Mouse (Mus musculus) heart, embryonic 10.5 days (tissue): ENCODE results near the gene Clca3a1. TPM values are rescaled to one million over a fixed set of nuclear protein-coding genes. Genes with fewer than 3 reads are reported as not detected.

Experiments
- DNase-seq: peaks from one replicate; pipeline ENCODE4 v3.0.0-alpha.2; 2017; ENCODE audit warnings: low spot score
- H3K27ac ChIP-seq: fragments of 300-500 bp; sonication (generic); 2 replicates; pipeline ENCODE4 v1.5.1; 2016; ENCODE audit warnings: mild to moderate bottlenecking
- H3K27me3 ChIP-seq: fragments of 300-500 bp; sonication (generic); 2 replicates; pipeline ENCODE4 v1.6.1; 2016; ENCODE audit warnings: mild to moderate bottlenecking; ENCODE audit not compliant: poor library complexity, insufficient read depth, severe bottlenecking
- H3K36me3 ChIP-seq: fragments of 300-500 bp; sonication (generic); 2 replicates; pipeline ENCODE4 v1.6.1; 2016; ENCODE audit warnings: mild to moderate bottlenecking, moderate library complexity
- H3K4me1 ChIP-seq: fragments of 300-500 bp; sonication (generic); 2 replicates; pipeline ENCODE4 v1.6.1; 2016; ENCODE audit warnings: mild to moderate bottlenecking
- H3K4me3 ChIP-seq: fragments of 300-500 bp; sonication (generic); 2 replicates; pipeline ENCODE4 v1.5.1; 2016; ENCODE audit warnings: mild to moderate bottlenecking, moderate library complexity
- H3K9me3 ChIP-seq: fragments of 300-500 bp; sonication (generic); 2 replicates; pipeline ENCODE4 v1.6.1; 2016; ENCODE audit warnings: mild to moderate bottlenecking, moderate library complexity
- WGBS: fragments of 180-500 bp; shearing (Covaris S2); methylation state at CpG from one replicate; pipeline ENCODE4 v1.1.7; 2016; 5-methylcytosine and 5-hydroxymethylcytosine counted together
- polyA plus RNA-seq: library from polyadenylated mRNA; unstranded; fragments of >200 nt; fragmentation: Nextera tagmentation; extraction: Ambion mirVana; gene quantifications from 2 replicates; pipeline ENCODE4 v1.2.1, GENCODE M21; 2016

Clca3a1 gene
- polyA plus RNA-seq, 1 experiment from 2014 or later: 4.1 TPM

DNA sequence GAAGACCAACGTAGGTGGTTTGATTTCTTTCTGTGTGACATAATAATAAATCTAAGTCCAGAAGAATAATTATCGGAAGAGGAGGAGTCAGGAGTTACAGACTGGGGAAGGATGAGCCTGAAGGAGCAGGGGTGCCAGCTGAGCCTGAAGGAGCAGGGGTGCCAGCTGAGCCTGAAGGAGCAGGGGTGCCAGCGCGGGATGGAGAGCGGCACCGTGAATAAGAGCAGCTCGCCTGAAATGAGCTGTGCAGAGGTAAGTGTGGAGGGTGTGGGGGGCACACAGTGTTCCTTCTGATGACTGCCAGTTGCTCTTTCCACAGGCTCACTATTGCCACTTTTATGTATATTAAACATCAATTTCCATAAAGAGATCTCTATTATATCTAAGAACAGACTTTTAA, 45.7 kb downstream of the Clca3a1 start:
- Histone ChIP-seq H3K4me3 (no peak overlapping the region), H3K27ac (0 out of 2 replicates have a peak overlapping the region, but pooled peaks have one; percentile 63), H3K27me3 (no peaks in the 10 kb centered on the region), H3K36me3 (peaks cover 28% of the 10 kb centered on the region), H3K4me1 (peaks cover 43% of the 10 kb centered on the region), H3K9me3 (no peaks in the 10 kb centered on the region)
- 90% methylated on average over 7 of the region's 7 CpGs for WGBS
- no peak for DNase-seq

DNA sequence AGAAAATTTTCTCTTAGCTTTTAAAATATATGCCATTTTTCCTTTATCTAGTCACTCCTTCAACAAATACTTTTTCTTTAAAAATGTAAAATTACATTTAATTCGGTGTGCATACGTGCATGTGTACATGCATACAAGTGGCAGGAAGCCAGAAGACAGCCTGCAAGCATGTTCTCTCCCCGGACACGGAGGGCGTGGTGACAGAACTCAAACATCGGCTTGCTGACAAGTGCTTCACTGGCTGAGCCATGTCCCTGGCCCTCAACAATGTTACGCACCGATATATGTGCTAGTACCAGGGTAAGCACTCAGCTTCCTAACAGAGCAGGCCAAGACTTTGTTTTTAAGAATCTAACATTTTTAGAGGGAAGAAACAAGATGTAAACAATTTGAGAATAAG, 46.2 kb downstream of the Clca3a1 start:
- DNase-seq: no peak
- peaks cover 31% of the 10 kb centered on the region for H3K36me3 ChIP-seq
- WGBS: 62% methylated on average over 8 of the region's 8 CpGs
- peak overlapping the region; percentile 63; the same call in 1 of the 2 replicates for H3K27ac ChIP-seq
- H3K4me3 ChIP-seq: no peak overlapping the region
- peaks cover 41% of the 10 kb centered on the region for H3K4me1 ChIP-seq
- no peaks in the 10 kb centered on the region for H3K27me3 ChIP-seq
- no peaks in the 10 kb centered on the region for H3K9me3 ChIP-seq

DNA sequence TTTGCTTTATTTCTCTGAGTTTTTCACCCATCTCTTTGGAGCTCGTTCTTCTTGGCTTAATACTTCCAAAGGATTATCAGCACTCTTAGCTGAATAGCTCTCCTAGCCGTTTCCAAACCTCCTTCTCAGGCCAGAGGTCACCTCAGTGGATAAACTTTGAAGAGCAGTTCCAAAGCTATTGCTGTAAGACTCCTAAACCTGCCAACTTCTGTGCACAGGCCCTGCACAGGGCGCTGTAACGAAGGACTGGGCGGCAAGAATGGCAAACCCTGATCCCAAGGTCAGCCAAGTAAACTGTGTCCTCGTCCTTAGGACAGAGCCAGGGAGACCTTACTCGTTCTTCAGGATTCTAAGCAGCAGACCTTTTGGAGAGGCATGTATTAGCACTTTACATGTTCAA, 46.7 kb downstream of the Clca3a1 start:
- 63% methylated on average over 7 of the region's 7 CpGs for WGBS
- Histone ChIP-seq H3K4me1 (peaks cover 41% of the 10 kb centered on the region), H3K9me3 (no peaks in the 10 kb centered on the region), H3K4me3 (no peak overlapping the region), H3K36me3 (peaks cover 35% of the 10 kb centered on the region), H3K27ac (peak overlapping the region; percentile 63), H3K27me3 (no peaks in the 10 kb centered on the region)
- DNase-seq: no peak

DNA sequence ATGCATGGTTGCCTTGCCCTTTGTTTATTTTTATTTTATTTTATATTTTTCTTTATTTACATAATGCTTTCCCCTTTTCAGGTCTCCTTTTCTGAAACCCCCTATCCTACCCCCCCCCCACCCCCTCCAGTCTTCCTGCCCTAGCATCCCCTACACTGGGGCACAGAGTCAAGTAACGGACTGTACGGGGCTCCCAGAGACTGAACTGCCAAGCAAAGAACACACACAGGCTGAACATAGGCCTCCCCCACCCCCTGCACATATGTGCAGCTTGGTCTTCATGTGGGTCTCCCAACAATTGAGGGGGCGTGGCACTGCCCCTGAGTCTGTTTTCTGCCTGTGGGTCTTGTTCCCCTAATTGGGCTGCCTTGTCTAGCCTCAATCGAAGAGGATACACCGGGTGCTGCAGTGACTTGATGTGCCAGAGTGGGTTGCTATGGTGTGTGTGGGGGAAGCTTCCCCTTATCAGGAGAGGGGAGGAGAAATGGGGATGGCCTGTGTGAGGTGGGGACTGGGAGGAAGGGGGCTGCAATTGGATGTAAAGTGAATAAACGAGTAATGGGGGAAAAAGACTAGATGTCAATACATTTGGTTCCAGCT, 49.1 kb downstream of the Clca3a1 start:
- H3K4me3 ChIP-seq: no peak overlapping the region
- H3K9me3 ChIP-seq: no peaks in the 10 kb centered on the region
- 72% methylated on average over 6 of the region's 6 CpGs for WGBS
- DNase-seq: no peak
- peaks cover 53% of the 10 kb centered on the region for H3K36me3 ChIP-seq
- no peaks in the 10 kb centered on the region for H3K27me3 ChIP-seq
- H3K4me1 ChIP-seq: peaks cover 33% of the 10 kb centered on the region; the same call in 1 of the 2 replicates
- H3K27ac ChIP-seq: no peak overlapping the region

DNA sequence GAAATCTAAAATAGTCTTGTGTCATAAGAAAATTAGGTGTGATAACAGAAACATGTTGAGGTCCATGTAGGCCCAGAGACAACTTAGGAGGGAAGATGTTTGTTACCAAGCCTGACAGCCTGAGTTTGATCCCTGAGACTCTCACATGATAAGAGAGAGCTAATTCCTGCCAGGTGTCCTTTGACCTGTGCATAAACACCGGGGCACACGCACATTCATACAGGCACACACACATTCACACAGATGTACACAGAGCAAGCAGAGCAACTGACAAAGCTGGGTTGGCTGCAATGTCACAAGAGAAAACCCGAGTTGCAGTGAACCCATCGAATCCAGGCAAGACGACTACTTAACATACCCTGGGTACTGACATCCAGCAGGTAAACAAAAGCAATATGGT, 52.2 kb downstream of the Clca3a1 start:
- Histone ChIP-seq H3K36me3 (peaks cover 78% of the 10 kb centered on the region), H3K27me3 (no peaks in the 10 kb centered on the region), H3K27ac (no peak overlapping the region), H3K4me3 (no peak overlapping the region), H3K9me3 (no peaks in the 10 kb centered on the region), H3K4me1 (0 out of 2 replicates have a peak, but pooled peaks cover 6% of the 10 kb centered on the region)
- no peak for DNase-seq
- WGBS: 85% methylated on average over 5 of the region's 5 CpGs

DNA sequence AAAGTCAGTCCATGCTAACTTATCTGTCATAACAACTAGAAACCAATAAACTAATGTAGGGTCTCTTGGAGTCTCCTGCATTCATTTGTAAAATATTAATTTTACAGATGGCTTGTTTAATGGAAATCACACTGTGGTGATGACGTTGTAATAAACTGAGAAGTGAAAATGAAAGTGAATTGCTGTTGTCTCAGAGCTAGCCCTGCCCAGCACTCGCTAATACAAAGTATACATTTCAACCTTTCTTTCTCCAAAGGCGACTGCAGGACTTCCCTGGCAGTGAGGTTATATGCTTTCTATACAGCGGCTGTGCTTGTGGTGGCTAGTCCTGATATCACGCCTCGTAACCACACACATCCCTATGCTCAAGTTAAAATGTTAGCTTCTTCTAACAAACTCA, 56.8 kb downstream of the Clca3a1 start:
- no peaks in the 10 kb centered on the region for H3K9me3 ChIP-seq
- peaks cover 65% of the 10 kb centered on the region for H3K36me3 ChIP-seq
- 89% methylated on average over 6 of the region's 6 CpGs for WGBS
- no peaks in the 10 kb centered on the region for H3K27me3 ChIP-seq
- H3K27ac ChIP-seq: no peak overlapping the region
- DNase-seq: no peak
- 0 out of 2 replicates have a peak, but pooled peaks cover 6% of the 10 kb centered on the region for H3K4me1 ChIP-seq
- no peak overlapping the region for H3K4me3 ChIP-seq

DNA sequence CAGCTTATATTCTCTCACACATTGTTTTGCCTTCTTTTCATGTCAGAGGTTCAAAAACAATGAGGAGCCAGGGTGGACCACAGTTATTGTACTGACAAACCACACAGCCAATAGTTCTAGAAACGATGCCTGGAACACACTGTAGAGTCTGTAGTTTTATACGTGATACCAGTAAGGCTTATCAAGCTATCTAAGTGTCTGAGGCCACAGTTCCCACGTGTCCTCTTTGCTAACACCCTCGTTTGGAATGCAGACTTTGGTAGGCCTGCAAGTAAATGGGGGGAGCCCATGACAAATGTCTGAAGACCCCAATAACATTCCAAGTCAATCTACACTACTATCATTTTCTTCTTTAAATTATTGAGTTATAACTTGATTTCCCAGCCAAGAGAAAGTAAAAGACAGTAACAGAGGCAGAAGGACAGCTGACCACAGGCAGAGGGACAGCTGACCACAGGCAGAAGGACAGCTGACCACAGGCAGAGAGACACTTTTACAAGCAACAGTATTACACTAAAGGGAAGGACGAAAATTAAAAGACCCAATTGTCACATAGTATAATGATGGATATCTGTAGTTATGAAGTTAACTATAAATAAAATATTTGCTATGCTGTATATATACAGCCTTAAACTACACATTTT, 61.9 kb downstream of the Clca3a1 start:
- no peak overlapping the region for H3K27ac ChIP-seq
- 73% methylated on average over 5 of the region's 5 CpGs for WGBS
- peaks cover 70% of the 10 kb centered on the region for H3K36me3 ChIP-seq
- no peaks in the 10 kb centered on the region for H3K9me3 ChIP-seq
- no peaks in the 10 kb centered on the region for H3K4me1 ChIP-seq
- no peaks in the 10 kb centered on the region for H3K27me3 ChIP-seq
- no peak for DNase-seq
- no peak overlapping the region for H3K4me3 ChIP-seq

DNA sequence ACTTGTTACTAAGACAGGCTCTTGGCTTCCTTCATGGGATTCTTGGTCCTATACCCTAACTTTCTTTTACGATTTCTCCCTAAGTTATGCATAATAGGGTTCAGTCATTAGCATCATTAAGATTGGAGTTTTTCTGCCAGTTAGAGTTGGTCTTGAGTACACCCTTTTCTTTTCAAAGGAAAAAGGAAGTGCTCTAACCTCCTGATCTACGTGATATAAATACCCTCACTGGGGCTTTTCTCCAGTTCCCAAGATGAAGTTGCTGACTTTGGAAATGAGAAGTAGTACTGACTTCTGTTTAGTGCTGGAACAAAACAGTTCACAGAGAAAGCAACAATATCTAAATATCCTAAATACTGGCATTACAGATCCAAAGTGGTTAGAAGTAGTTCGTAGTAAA, 62.8 kb downstream of the Clca3a1 start:
- no peak overlapping the region for H3K4me3 ChIP-seq
- no peak for DNase-seq
- 76% methylated on average over 3 of the region's 3 CpGs for WGBS
- no peak overlapping the region for H3K27ac ChIP-seq
- no peaks in the 10 kb centered on the region for H3K4me1 ChIP-seq
- H3K9me3 ChIP-seq: no peaks in the 10 kb centered on the region
- peaks cover 69% of the 10 kb centered on the region for H3K36me3 ChIP-seq
- H3K27me3 ChIP-seq: no peaks in the 10 kb centered on the region

DNA sequence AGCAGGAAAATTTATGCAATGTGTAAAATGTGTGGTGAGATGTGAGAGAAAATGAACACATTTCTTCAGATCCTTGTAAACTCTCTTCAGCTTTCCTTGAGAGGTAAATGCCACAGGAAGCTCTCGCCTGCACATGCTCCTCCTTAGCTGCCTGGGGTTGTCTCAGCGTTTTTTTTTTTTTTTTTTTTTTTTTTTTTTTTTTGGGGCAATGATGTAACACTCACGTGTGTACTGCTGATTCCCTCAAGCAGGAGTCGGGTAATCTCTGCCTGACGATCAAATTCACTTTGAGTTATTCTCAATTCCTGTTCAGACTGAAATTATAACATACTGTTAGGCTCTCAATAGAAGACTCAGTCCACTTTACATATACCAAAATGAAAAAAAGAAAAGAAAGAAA, 63.6 kb downstream of the Clca3a1 start:
- Histone ChIP-seq H3K4me1 (no peaks in the 10 kb centered on the region), H3K4me3 (no peak overlapping the region), H3K9me3 (no peaks in the 10 kb centered on the region), H3K36me3 (peaks cover 70% of the 10 kb centered on the region), H3K27ac (no peak overlapping the region), H3K27me3 (no peaks in the 10 kb centered on the region)
- no peak for DNase-seq
- 61% methylated on average over 5 of the region's 5 CpGs for WGBS

DNA sequence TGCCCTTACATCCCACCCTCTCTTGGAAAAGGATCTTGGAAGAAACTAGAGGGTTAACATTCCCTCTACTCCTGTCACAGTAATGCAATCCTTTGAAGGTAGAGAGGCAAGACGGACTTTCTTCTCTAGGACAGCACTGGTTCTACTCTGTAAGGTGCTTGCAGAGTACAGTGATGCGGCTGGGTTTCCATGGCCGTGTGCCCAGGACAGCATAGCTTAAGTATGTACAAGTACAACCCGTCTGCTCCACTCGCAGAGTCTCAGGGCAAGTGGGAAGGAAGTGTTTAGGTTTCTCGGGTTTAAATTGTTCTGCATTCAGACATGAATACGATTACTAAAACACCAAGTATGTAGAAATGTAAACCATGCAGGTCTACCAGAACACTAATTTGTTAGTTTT, 65.8 kb downstream of the Clca3a1 start:
- Histone ChIP-seq H3K4me1 (no peaks in the 10 kb centered on the region), H3K4me3 (no peak overlapping the region), H3K27ac (no peak overlapping the region), H3K27me3 (no peaks in the 10 kb centered on the region), H3K9me3 (no peaks in the 10 kb centered on the region), H3K36me3 (peaks cover 72% of the 10 kb centered on the region)
- DNase-seq: peak; percentile 63
- WGBS: 85% methylated on average over 7 of the region's 7 CpGs

DNA sequence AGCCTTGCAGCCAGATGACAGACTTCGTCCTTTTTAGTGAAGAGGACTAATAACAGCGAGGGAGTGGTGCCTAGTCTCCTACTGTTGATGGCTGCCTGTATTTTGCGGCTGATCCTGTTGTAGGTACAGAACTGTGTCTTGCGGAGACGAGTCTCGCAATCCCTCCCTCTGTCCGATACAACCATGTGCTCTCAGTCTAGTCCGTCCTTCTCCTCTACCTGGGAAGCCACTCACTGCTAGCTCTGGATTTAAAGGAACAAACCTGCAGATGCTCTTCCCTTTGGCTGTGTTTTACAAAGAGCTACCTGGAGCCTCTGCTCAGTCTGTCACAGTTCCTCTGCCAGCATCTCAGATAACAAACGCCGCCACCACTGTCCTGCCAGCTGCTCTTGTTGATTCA, 66.7 kb downstream of the Clca3a1 start:
- peak; percentile 59 for DNase-seq
- 89% methylated on average over 10 of the region's 10 CpGs for WGBS
- peaks cover 5% of the 10 kb centered on the region for H3K4me1 ChIP-seq
- no peaks in the 10 kb centered on the region for H3K27me3 ChIP-seq
- H3K4me3 ChIP-seq: no peak overlapping the region
- no peaks in the 10 kb centered on the region for H3K9me3 ChIP-seq
- peaks cover 76% of the 10 kb centered on the region for H3K36me3 ChIP-seq
- H3K27ac ChIP-seq: no peak overlapping the region

DNA sequence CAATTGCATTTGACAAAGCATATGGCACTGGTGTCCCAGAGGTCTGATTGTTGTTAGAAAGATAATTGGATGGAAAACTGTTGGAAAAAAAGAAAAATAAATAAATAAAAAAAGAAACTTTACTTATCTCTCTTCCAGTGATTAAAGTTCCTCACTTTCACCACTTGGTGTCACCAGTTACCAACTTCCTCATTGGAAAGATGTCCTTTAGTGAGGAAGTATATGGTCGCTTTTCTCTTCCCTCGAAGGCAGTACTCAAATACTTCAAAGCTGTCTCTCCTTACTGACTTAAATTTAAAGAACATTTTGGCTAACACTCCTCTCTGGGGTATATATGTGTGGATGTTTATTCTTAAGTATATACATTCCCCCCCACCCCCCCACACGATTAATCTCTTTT, 68.7 kb downstream of the Clca3a1 start:
- no peak overlapping the region for H3K27ac ChIP-seq
- H3K27me3 ChIP-seq: no peaks in the 10 kb centered on the region
- peaks cover 5% of the 10 kb centered on the region for H3K4me1 ChIP-seq
- no peaks in the 10 kb centered on the region for H3K9me3 ChIP-seq
- no peak overlapping the region for H3K4me3 ChIP-seq
- 69% methylated on average over 3 of the region's 3 CpGs for WGBS
- DNase-seq: no peak
- H3K36me3 ChIP-seq: peaks cover 70% of the 10 kb centered on the region

DNA sequence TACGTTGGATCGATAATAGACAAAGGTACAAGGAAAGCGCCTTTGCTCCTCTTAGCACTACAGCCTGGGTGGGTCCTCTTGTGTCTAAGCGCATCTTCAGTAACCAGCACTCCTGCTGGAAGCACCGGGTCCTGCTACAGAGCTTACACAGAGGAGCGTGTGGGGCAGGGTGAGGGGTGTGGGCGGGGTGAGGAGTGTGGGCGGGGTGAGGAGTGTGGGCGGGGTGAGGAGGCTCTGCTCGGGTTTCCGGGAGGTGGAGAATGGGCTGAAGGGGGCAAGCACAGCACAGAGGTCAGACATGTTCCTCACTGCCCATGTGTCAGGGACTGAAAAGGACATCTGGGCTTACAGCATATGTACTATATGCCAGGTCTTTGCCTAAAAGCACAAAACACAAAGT, 71.5 kb downstream of the Clca3a1 start:
- Histone ChIP-seq H3K4me1 (peaks cover 5% of the 10 kb centered on the region), H3K9me3 (no peaks in the 10 kb centered on the region), H3K27me3 (no peaks in the 10 kb centered on the region), H3K36me3 (peaks cover 56% of the 10 kb centered on the region), H3K27ac (no peak overlapping the region), H3K4me3 (no peak overlapping the region)
- DNase-seq: peak; percentile 95
- 21% methylated on average over 11 of the region's 11 CpGs for WGBS
